Mouse (Mus musculus) CH12.LX (cell line): ENCODE results near the gene Exosc6. TPM values are rescaled to one million over a fixed set of nuclear protein-coding genes. Genes with fewer than 3 reads are reported as not detected.
A peak's percentile ranks its signal among the peaks of the same experiment; 100 is the strongest.
"Not testable (repeated sequence)": the region's sequence is repeated elsewhere in the genome, so short reads cannot be mapped to it uniquely, and the experiment has no call there.

ENCODE experiments used
- DNase-seq: peaks from one replicate; pipeline ENCODE4 v3.0.0-alpha.2; 2013; ENCODE audit errors: extremely low read depth
- H3K27ac ChIP-seq: 2 replicates; pipeline ENCODE4 v1.5.1; 2012; ENCODE audit warnings: low read depth, mild to moderate bottlenecking, control low read depth, moderate library complexity; ENCODE audit not compliant: insufficient read depth
- H3K27me3 ChIP-seq: replicated peaks from 2 replicates; pipeline ENCODE3; 2012; ENCODE audit warnings: inconsistent platforms
- H3K36me3 ChIP-seq, 2 experiments: replicated peaks in 1 of 2; 2 replicates each; pipeline versions ENCODE3 to v1.6.1; 2012; ENCODE audit warnings: inconsistent platforms in 1 of 2, low read length in 1 of 2, mild to moderate bottlenecking in 1 of 2, mixed read lengths in 1 of 2, moderate library complexity in 1 of 2; ENCODE audit not compliant: control insufficient read depth in 1 of 2, insufficient read depth in 1 of 2
- H3K4me1 ChIP-seq, 2 experiments: 2 replicates each; pipeline ENCODE4 v1.6.1; 2012; ENCODE audit warnings: inconsistent platforms in 1 of 2, moderate library complexity in 1 of 2; ENCODE audit not compliant: insufficient read depth in 2 of 2, control insufficient read depth in 1 of 2
- H3K4me2 ChIP-seq: 2 replicates; pipeline ENCODE4 v1.6.1; 2012; ENCODE audit warnings: low read depth, mild to moderate bottlenecking, control low read depth; ENCODE audit not compliant: poor library complexity, insufficient read depth, severe bottlenecking
- H3K4me3 ChIP-seq, 3 experiments: fragments of 150-350 bp in 1 of 3; sonication (generic) in 1 of 3; replicated peaks in 1 of 3; 2 replicates each; pipeline versions ENCODE3 to v1.5.1; 2011 to 2012; ENCODE audit warnings: low read depth in 2 of 3, low read length in 2 of 3, mild to moderate bottlenecking in 2 of 3, moderate library complexity in 2 of 3, control low read depth in 1 of 3, improper control_type of control experiment in 1 of 3, inconsistent platforms in 1 of 3, mixed read lengths in 1 of 3; ENCODE audit not compliant: poor library complexity in 1 of 3
- H3K79me2 ChIP-seq: replicated peaks from 2 replicates; pipeline ENCODE4 v1.6.1; 2012; ENCODE audit warnings: mild to moderate bottlenecking, moderate library complexity; ENCODE audit not compliant: control insufficient read depth, poor library complexity, insufficient read depth, severe bottlenecking; ENCODE audit errors: extremely low read depth
- H3K9ac ChIP-seq: 2 replicates; pipeline ENCODE4 v1.6.1; 2012; ENCODE audit warnings: low read depth, mild to moderate bottlenecking, control low read depth, moderate library complexity; ENCODE audit not compliant: insufficient read depth
- H3K9me3 ChIP-seq: replicated peaks from 2 replicates; pipeline ENCODE3; 2012; ENCODE audit warnings: low read length, inconsistent platforms, mixed read lengths
- CHD1 ChIP-seq: IDR thresholded peaks from 2 replicates; pipeline ENCODE4 v1.6.1; 2012; ENCODE audit warnings: low read depth, low read length, improper control_type of control experiment, inconsistent platforms
- CHD2 ChIP-seq: IDR thresholded peaks from 2 replicates; pipeline ENCODE4 v1.6.1; 2011; ENCODE audit warnings: low read length, improper control_type of control experiment
- CTCF ChIP-seq, 2 experiments: IDR thresholded peaks in 1 of 2; conservative IDR thresholded peaks in 1 of 2; 2 replicates each; pipeline ENCODE4 v1.5.1; 2011 to 2012; ENCODE audit warnings: low read depth in 2 of 2, low read length in 2 of 2, improper control_type of control experiment in 1 of 2, inconsistent platforms in 1 of 2, mild to moderate bottlenecking in 1 of 2, moderate library complexity in 1 of 2
- E2F4 ChIP-seq: IDR thresholded peaks from 2 replicates; pipeline ENCODE4 v1.6.1; 2011; ENCODE audit warnings: low read depth, low read length, improper control_type of control experiment; ENCODE audit not compliant: insufficient replicate concordance
- ELF1 ChIP-seq: IDR thresholded peaks from 2 replicates; pipeline ENCODE4 v1.6.1; 2014; ENCODE audit warnings: low read depth, mild to moderate bottlenecking, inconsistent platforms, low read length, improper control_type of control experiment
- EP300 ChIP-seq: IDR thresholded peaks from 2 replicates; pipeline ENCODE4 v1.6.1; 2011; ENCODE audit warnings: low read length, improper control_type of control experiment
- ETS1 ChIP-seq: conservative IDR thresholded peaks from 2 replicates; pipeline ENCODE4 v1.6.1; 2012; ENCODE audit warnings: low read depth, mild to moderate bottlenecking, inconsistent platforms, low read length, improper control_type of control experiment, moderate library complexity
- GABPA ChIP-seq: IDR thresholded peaks from 2 replicates; pipeline ENCODE4 v1.6.1; 2012; ENCODE audit warnings: low read depth, low read length, improper control_type of control experiment, inconsistent platforms; ENCODE audit not compliant: insufficient replicate concordance
- HCFC1 ChIP-seq: IDR thresholded peaks from 2 replicates; pipeline ENCODE4 v1.6.1; 2012; ENCODE audit warnings: low read depth, mild to moderate bottlenecking, inconsistent platforms, low read length, improper control_type of control experiment
- IRF4 ChIP-seq: IDR thresholded peaks from 2 replicates; pipeline ENCODE4 v1.6.1; 2014; ENCODE audit warnings: low read depth, mild to moderate bottlenecking, inconsistent platforms, low read length, improper control_type of control experiment
- KAT2A ChIP-seq: IDR thresholded peaks from 2 replicates; pipeline ENCODE4 v1.6.1; 2012; ENCODE audit warnings: low read length, improper control_type of control experiment, inconsistent platforms; ENCODE audit not compliant: insufficient replicate concordance
- MAFK ChIP-seq: IDR thresholded peaks from 2 replicates; pipeline ENCODE4 v1.6.1; 2011; ENCODE audit warnings: low read length, improper control_type of control experiment; ENCODE audit not compliant: insufficient replicate concordance
- MAX ChIP-seq: IDR thresholded peaks from 2 replicates; pipeline ENCODE4 v1.6.1; 2011; ENCODE audit warnings: low read length, improper control_type of control experiment
- MAZ ChIP-seq: IDR thresholded peaks from 2 replicates; pipeline ENCODE4 v1.6.1; 2012; ENCODE audit warnings: low read depth, mild to moderate bottlenecking, inconsistent platforms, low read length, improper control_type of control experiment, moderate library complexity
- MEF2A ChIP-seq: IDR thresholded peaks from 2 replicates; pipeline ENCODE4 v1.6.1; 2014; ENCODE audit warnings: low read depth, mild to moderate bottlenecking, inconsistent platforms, low read length, improper control_type of control experiment, borderline replicate concordance
- MXI1 ChIP-seq: IDR thresholded peaks from 2 replicates; pipeline ENCODE4 v1.6.1; 2011; ENCODE audit warnings: mild to moderate bottlenecking, low read depth, low read length, improper control_type of control experiment
- MYC ChIP-seq: IDR thresholded peaks from 2 replicates; pipeline ENCODE4 v1.6.1; 2011; ENCODE audit warnings: low read depth, mild to moderate bottlenecking, improper control_type of control experiment, low read length
- NELFE ChIP-seq: IDR thresholded peaks from 2 replicates; pipeline ENCODE4 v1.6.1; 2011; ENCODE audit warnings: low read depth, low read length, improper control_type of control experiment
- NRF1 ChIP-seq: IDR thresholded peaks from 2 replicates; pipeline ENCODE4 v1.6.1; 2014; ENCODE audit warnings: low read depth, mild to moderate bottlenecking, inconsistent platforms, low read length, improper control_type of control experiment, moderate library complexity
- POLR2A ChIP-seq: IDR thresholded peaks from 2 replicates; pipeline ENCODE4 v1.6.1; 2011; ENCODE audit warnings: low read depth, mild to moderate bottlenecking, improper control_type of control experiment, low read length
- POLR2AphosphoS2 ChIP-seq: IDR thresholded peaks from 2 replicates; pipeline ENCODE4 v1.6.1; 2011; ENCODE audit warnings: low read depth, low read length, improper control_type of control experiment
- RCOR1 ChIP-seq: conservative IDR thresholded peaks from 2 replicates; pipeline ENCODE4 v1.6.1; 2012; ENCODE audit warnings: low read depth, mild to moderate bottlenecking, inconsistent platforms, low read length, improper control_type of control experiment
- SIN3A ChIP-seq: IDR thresholded peaks from 2 replicates; pipeline ENCODE4 v1.6.1; 2012; ENCODE audit warnings: low read length, improper control_type of control experiment, inconsistent platforms
- SMC3 ChIP-seq: IDR thresholded peaks from 2 replicates; pipeline ENCODE4 v1.6.1; 2011; ENCODE audit warnings: low read depth, low read length, improper control_type of control experiment
- TBP ChIP-seq: conservative IDR thresholded peaks from 2 replicates; pipeline ENCODE4 v1.6.1; 2011; ENCODE audit warnings: low read depth, low read length, improper control_type of control experiment
- TCF12 ChIP-seq: IDR thresholded peaks from 2 replicates; pipeline ENCODE4 v1.6.1; 2014; ENCODE audit warnings: low read depth, mild to moderate bottlenecking, inconsistent platforms, low read length, improper control_type of control experiment
- UBTF ChIP-seq: IDR thresholded peaks from 2 replicates; pipeline ENCODE4 v1.6.1; 2012; ENCODE audit warnings: low read depth, mild to moderate bottlenecking, inconsistent platforms, low read length, improper control_type of control experiment, moderate library complexity
- ZC3H11A ChIP-seq: IDR thresholded peaks from 2 replicates; pipeline ENCODE4 v1.6.1; 2012; ENCODE audit warnings: low read depth, mild to moderate bottlenecking, inconsistent platforms, low read length, improper control_type of control experiment
- ZKSCAN1 ChIP-seq: IDR thresholded peaks from 2 replicates; pipeline ENCODE4 v1.6.1; 2012; ENCODE audit warnings: low read depth, inconsistent platforms, low read length, improper control_type of control experiment, borderline replicate concordance
- ZMIZ1 ChIP-seq: IDR thresholded peaks from 2 replicates; pipeline ENCODE4 v1.6.1; 2012; ENCODE audit warnings: low read depth, mild to moderate bottlenecking, inconsistent platforms, low read length, improper control_type of control experiment
- dilution Hi-C: fragments of 300-500 bp; cut with MboI; formaldehyde crosslinking; loops from 2 replicates; pipeline ENCODE4 v1.14.3; 2020; ENCODE audit warnings: low sequenced_read_pairs; ENCODE audit not compliant: extremely low pct_unique_long_range_greater_than_20kb, extremely low pct_ligation_motif_present
- in situ Hi-C: fragments of 300-500 bp; cut with MboI; formaldehyde crosslinking; loops from 3 replicates; pipeline ENCODE4 v1.14.3; 2019; ENCODE audit warnings: low sequenced_read_pairs, low pct_ligation_motif_present, low pct_unique_long_range_greater_than_20kb, mixed read lengths
- polyA plus RNA-seq: library from polyadenylated mRNA; unstranded; fragments of >175 nt; gene quantifications from 2 replicates; pipeline ENCODE4 v1.2.1, GENCODE M21; 2012; ENCODE audit warnings: low read depth; ENCODE audit not compliant: insufficient read length
- total RNA-seq, 2 experiments: library from RNA; depleted of rRNA; stranded (reverse); fragments of 300-350 nt in 1 of 2; fragments of >200 nt in 1 of 2; gene quantifications; 2 replicates each; pipeline ENCODE4 v1.2.3; 2012 to 2014

The Exosc6 gene
- 3.9 and 23.5 TPM in 2 replicates for total RNA-seq (2012; rRNA removed)
- 20.3 and 24.3 TPM in 2 replicates for total RNA-seq (2014; rRNA removed)
- 3.2 and 3.9 TPM in 2 replicates for polyA plus RNA-seq

DNA sequence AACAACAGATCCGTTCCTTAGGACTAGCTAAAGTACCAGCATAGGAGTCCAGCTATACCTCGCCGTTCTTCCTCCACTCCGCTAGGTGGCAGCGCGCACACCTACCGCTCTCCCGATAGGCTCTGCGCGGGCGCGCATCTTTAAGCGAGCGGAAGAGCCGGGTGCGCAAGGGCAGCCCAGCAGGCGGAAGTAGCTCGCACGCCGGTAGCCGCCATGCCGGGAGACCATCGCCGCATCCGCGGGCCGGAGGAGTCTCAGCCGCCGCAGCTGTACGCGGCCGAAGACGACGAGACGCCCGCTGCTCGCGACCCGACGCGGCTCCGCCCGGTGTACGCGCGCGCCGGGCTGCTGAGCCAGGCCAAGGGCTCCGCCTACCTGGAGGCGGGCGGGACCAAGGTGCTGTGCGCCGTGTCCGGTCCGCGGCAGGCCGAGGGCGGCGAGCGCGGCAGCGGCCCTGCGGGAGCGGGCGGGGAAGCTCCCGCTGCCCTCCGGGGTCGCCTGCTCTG lies at the start of gene Exosc6:
TSS of gene Exosc6 (plus strand) at position 182 of the 506 bp plus-strand sequence.
- peak; percentile 90 for TF ChIP-seq POLR2AphosphoS2
- TF ChIP-seq ELF1: peak; percentile 96
- no peak for TF ChIP-seq ETS1
- peak; percentile 79 for TF ChIP-seq MAX
- peak; percentile 64 to 87 for TF ChIP-seq CTCF (conservative IDR thresholded peaks at IDR 0.05 in 1 of 2, IDR thresholded peaks at IDR 0.05 in 1 of 2; ENCODE audit: low read depth in 2 of 2, low read length in 2 of 2)
- TF ChIP-seq GABPA: peak; percentile 69; the same call in 1 of the 2 replicates
- peak; percentile 92 for TF ChIP-seq HCFC1
- TF ChIP-seq E2F4: peak; percentile 80; the same call in 1 of the 2 replicates
- TF ChIP-seq UBTF: peak; percentile 87; the same call in 1 of the 2 replicates
- TF ChIP-seq KAT2A: peak; percentile 87; the same call in 1 of the 2 replicates
- TF ChIP-seq ZMIZ1: peak; percentile 84
- TF ChIP-seq NELFE: peak; percentile 80
- peak; percentile 94 for TF ChIP-seq MXI1
- TF ChIP-seq MAZ: no peak
- no peak for TF ChIP-seq RCOR1
- TF ChIP-seq ZC3H11A: no peak
- peak; percentile 51 for TF ChIP-seq SMC3
- TF ChIP-seq CHD2: peak; percentile 24; the same call in 1 of the 2 replicates
- peak; percentile 86 for TF ChIP-seq POLR2A
- no peak for TF ChIP-seq MAFK
- TF ChIP-seq NRF1: peak; percentile 85
- TF ChIP-seq SIN3A: peak; percentile 91
- TF ChIP-seq CHD1: no peak
- no peak for TF ChIP-seq EP300
- TF ChIP-seq TBP: 0 out of 2 replicates have a peak, but pooled peaks have one; percentile 38
- TF ChIP-seq MYC: peak; percentile 44; the same call in 1 of the 2 replicates
- no peak for TF ChIP-seq ZKSCAN1
- TF ChIP-seq MEF2A: peak; percentile 55
- TF ChIP-seq IRF4: peak; percentile 54
- TF ChIP-seq TCF12: peak; percentile 78
- H3K36me3 ChIP-seq: peaks cover 53 to 66% of the 10 kb centered on the region in 2 experiments

GRCm38 (mm10) chr8:111010230-111010991 lies 45.7 kb upstream of the Exosc6 start:
- in situ Hi-C loops, dilution Hi-C loops, H3K9me3 ChIP-seq, H3K4me3 ChIP-seq, DNase-seq, H3K4me2 ChIP-seq, H3K79me2 ChIP-seq, H3K9ac ChIP-seq, H3K27me3 ChIP-seq, H3K27ac ChIP-seq, H3K4me1 ChIP-seq: not testable (repeated sequence)
- peaks cover 50 to 58% of the 10 kb centered on the region in 2 experiments for H3K36me3 ChIP-seq

More for the DNA sequence above, at the start of gene Exosc6:
- Histone ChIP-seq H3K4me3 (peak within 1 kb of the TSS; percentile 77 to 94 (median 79)), H3K27me3 (peaks cover 8% of the 10 kb centered on the region), H3K79me2 (peaks cover 15% of the 10 kb centered on the region; the same call in 1 of the 2 replicates), H3K27ac (peak within 1 kb of the TSS; percentile 69), H3K9me3 (no peaks in the 10 kb centered on the region), H3K4me2 (peak within 1 kb of the TSS; percentile 82), H3K9ac (peak within 1 kb of the TSS; percentile 53), H3K4me1 (peaks cover 5 to 23% of the 10 kb centered on the region in 2 experiments)
- dilution Hi-C loops (no loop called here), in situ Hi-C loops (no loop called here)
- DNase-seq: peak; percentile 95
